Mouse (Mus musculus) hindbrain, postnatal 0 days (tissue): ENCODE measurements around the gene Rgs13. TPM values are rescaled to one million over a fixed set of nuclear protein-coding genes. Genes with fewer than 3 reads are reported as not detected.

Experiments
- ATAC-seq: fragments of 200-750 bp; cut with Nextera tagmentation; 2 replicates; pipeline ENCODE4 v1.8.0; 2017; ENCODE audit warnings: mild to moderate bottlenecking, moderate TSS enrichment, moderate library complexity
- DNase-seq: peaks from one replicate; pipeline ENCODE4 v3.0.0-alpha.2; 2015; ENCODE audit warnings: low spot score
- H3K27ac ChIP-seq: fragments of 300-500 bp; sonication (generic); 2 replicates; pipeline ENCODE4 v1.5.1; 2014; ENCODE audit warnings: mild to moderate bottlenecking
- H3K27me3 ChIP-seq: fragments of 300-500 bp; sonication (generic); 2 replicates; pipeline ENCODE4 v1.6.1; 2014; ENCODE audit warnings: low read length, mixed read lengths; ENCODE audit not compliant: insufficient read depth
- H3K36me3 ChIP-seq: fragments of 300-500 bp; sonication (generic); 2 replicates; pipeline ENCODE4 v1.6.1; 2014; ENCODE audit warnings: low read length, mixed read lengths; ENCODE audit not compliant: insufficient read depth
- H3K4me1 ChIP-seq: fragments of 300-500 bp; sonication (generic); 2 replicates; pipeline ENCODE4 v1.6.1; 2014; ENCODE audit warnings: antibody characterized with exemption, low read length, mixed read lengths; ENCODE audit not compliant: insufficient read depth
- H3K4me2 ChIP-seq: fragments of 300-500 bp; sonication (generic); 2 replicates; pipeline ENCODE4 v1.6.1; 2014; ENCODE audit warnings: low read depth, mild to moderate bottlenecking, low read length, moderate library complexity, mixed read lengths
- H3K4me3 ChIP-seq: fragments of 300-500 bp; sonication (generic); 2 replicates; pipeline ENCODE4 v1.5.1; 2014; ENCODE audit warnings: low read length
- H3K9ac ChIP-seq: fragments of 300-500 bp; sonication (generic); replicated peaks from 2 replicates; pipeline ENCODE4 v1.6.1; 2014; ENCODE audit warnings: mild to moderate bottlenecking, low read length, moderate library complexity, mixed read lengths
- H3K9me3 ChIP-seq: fragments of 300-500 bp; sonication (generic); 2 replicates; pipeline ENCODE4 v1.6.1; 2016; ENCODE audit warnings: low read length, mixed read lengths
- CTCF ChIP-seq: IDR thresholded peaks from 2 replicates; pipeline ENCODE4 v1.5.1; 2016; ENCODE audit warnings: antibody characterized with exemption, control low read depth, low read depth
- WGBS: fragments of 180-500 bp; shearing (Covaris S2); extraction: QIAGEN DNeasy Blood & Tissue Kit; methylation state at CpG from one replicate; pipeline ENCODE4 v1.1.7; 2014; 5-methylcytosine and 5-hydroxymethylcytosine counted together
- polyA plus RNA-seq: library from polyadenylated mRNA; unstranded; fragments of >200 nt; fragmentation: Nextera tagmentation; extraction: Ambion mirVana; gene quantifications from 2 replicates; pipeline ENCODE4 v1.2.1, GENCODE M21; 2015
- total RNA-seq: library from RNA; depleted of rRNA; stranded (reverse); fragments of >200 nt; gene quantifications from 2 replicates; pipeline ENCODE4 v1.2.3, GENCODE M21; 2014

Gene Rgs13
- total and polyA plus RNA-seq, 2 experiments from 2014 or later: 1.3 to 1.5 TPM

DNA sequence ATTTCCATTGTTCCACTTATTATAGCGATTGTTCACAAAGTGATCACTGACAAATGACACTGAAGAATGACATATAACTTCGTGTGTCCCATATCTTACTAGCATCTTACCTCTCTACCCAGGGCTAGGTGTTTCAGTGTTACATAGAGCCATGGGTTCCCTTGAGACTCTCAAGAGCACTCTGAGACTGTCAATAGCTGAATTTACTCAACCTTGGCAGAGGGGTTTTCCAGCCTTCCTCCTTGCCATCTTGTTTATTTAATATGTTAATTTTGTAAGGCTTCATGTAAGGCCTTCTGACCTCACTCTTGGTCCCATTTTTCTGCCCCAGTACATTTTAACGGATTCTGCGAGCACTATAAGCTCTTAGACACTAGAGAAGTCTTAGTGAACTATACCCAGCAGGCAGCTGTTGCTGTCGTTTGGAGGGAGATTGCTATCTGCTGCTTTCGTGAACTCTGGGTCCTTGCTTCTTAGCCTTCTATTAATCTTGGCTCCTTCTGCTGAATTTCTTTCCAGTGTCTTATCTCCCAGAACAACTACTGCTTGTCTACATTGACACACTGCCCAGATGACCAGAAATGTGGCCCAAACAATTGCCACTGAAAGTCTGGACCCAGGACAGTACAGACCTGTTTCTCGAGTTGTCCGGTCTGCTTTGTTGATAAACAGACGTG lies 1.2 kb upstream of the Rgs13 start:
- Histone ChIP-seq H3K27ac (no peak overlapping the region), H3K36me3 (no peaks in the 10 kb centered on the region), H3K4me3 (no peak overlapping the region), H3K4me1 (no peaks in the 10 kb centered on the region), H3K4me2 (no peak overlapping the region), H3K27me3 (no peaks in the 10 kb centered on the region), H3K9ac (no peak overlapping the region), H3K9me3 (no peaks in the 10 kb centered on the region)
- 65% methylated on average over 9 of the region's 9 CpGs for WGBS
- no peak for TF ChIP-seq CTCF
- DNase-seq (no peak), ATAC-seq (no peak)

DNA sequence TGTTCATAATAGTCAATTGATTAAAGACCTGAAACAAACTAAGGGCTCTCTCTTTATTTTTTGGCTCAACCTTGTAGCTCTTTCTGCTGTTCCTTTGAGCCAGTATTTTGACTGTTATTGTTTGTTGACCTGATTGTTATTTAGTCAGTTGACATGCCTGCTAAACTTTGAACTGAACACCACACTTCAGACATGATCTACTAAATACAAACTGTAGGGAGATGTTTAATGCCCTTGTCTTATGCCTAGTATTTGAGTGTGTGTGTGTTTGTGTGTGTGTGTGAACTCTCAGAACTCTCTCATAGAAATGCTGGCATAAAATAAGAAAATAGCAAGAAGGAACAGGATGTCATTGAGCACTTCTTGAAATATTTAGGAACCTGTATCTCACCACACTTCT lies 448 bp upstream of the Rgs13 start:
- ATAC-seq (no peak), DNase-seq (no peak)

DNA sequence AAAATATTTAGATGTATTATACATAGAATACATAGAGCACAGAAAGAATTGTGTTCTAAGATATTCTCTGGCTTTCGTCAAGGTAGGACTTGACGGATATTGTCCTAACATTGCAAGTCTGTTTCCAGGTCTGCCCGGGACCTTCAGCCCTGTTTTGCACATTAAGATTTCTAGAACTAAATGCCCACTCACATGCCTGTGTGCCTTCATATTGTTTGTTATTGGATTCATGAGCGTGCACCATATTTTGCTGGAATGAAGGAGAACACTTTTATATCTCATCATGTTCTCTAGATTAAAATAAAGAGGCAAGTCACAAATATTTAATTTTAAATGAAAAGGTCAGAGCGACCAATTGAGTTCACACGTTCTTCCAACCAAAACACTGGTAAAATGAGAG lies 2.4 kb downstream of the Rgs13 start:
- 95% methylated on average over 6 of the region's 6 CpGs for WGBS
- H3K36me3 ChIP-seq: no peaks in the 10 kb centered on the region
- no peak overlapping the region for H3K4me3 ChIP-seq
- H3K4me1 ChIP-seq: no peaks in the 10 kb centered on the region
- H3K9ac ChIP-seq: no peak overlapping the region
- H3K4me2 ChIP-seq: no peak overlapping the region
- H3K9me3 ChIP-seq: no peaks in the 10 kb centered on the region
- no peak for TF ChIP-seq CTCF
- no peaks in the 10 kb centered on the region for H3K27me3 ChIP-seq
- no peak for ATAC-seq
- H3K27ac ChIP-seq: no peak overlapping the region
- DNase-seq: no peak

More for the DNA sequence above, 448 bp upstream of the Rgs13 start:
- TF ChIP-seq CTCF: no peak
- Histone ChIP-seq H3K4me1 (no peaks in the 10 kb centered on the region), H3K27me3 (no peaks in the 10 kb centered on the region), H3K4me3 (no peak overlapping the region), H3K9ac (no peak overlapping the region), H3K4me2 (no peak overlapping the region), H3K27ac (no peak overlapping the region), H3K36me3 (no peaks in the 10 kb centered on the region), H3K9me3 (no peaks in the 10 kb centered on the region)

DNA sequence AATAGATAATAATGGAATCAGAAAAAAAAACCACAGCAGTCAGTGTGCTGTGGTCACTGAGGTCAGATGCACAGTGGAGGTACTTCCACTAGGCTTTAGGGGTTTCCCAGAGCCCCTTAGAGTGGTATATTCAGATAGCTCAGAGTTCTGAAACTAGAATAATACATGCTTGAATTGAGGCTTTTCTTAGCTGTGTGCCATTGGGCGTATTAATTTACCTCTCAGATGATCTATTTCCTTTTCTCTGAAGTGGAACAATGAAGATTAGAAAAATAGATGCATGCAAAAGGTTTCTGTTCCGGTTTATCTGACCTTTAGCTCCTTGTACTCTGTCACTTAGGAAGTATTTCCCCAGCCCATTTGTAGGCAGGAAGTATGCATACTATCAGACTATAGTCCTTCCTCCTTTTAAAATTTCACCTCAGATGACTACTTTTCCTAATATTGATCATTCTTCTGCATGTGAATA lies 3.6 kb downstream of the Rgs13 start:
- Histone ChIP-seq H3K9ac (no peak overlapping the region), H3K27me3 (no peaks in the 10 kb centered on the region), H3K9me3 (no peaks in the 10 kb centered on the region), H3K27ac (no peak overlapping the region), H3K4me1 (no peaks in the 10 kb centered on the region), H3K4me2 (no peak overlapping the region), H3K4me3 (no peak overlapping the region), H3K36me3 (no peaks in the 10 kb centered on the region)
- ATAC-seq (no peak), DNase-seq (no peak)
- 72% methylated on average over 2 of the region's 2 CpGs for WGBS
- TF ChIP-seq CTCF: no peak

- H3K27ac ChIP-seq: no peak overlapping the region
- no peak for ATAC-seq
- DNase-seq: no peak
- H3K9me3 ChIP-seq: no peaks in the 10 kb centered on the region
- TF ChIP-seq CTCF: no peak
- no peak overlapping the region for H3K9ac ChIP-seq
- H3K27me3 ChIP-seq: no peaks in the 10 kb centered on the region
- no peak overlapping the region for H3K4me2 ChIP-seq
- no peak overlapping the region for H3K4me3 ChIP-seq
- no peaks in the 10 kb centered on the region for H3K4me1 ChIP-seq
- WGBS: 78% methylated on average over 4 of the region's 4 CpGs
- no peaks in the 10 kb centered on the region for H3K36me3 ChIP-seq
Observed at GRCm38 (mm10) chr1:144168921-144169320, 8.3 kb downstream of the Rgs13 start.

GRCm38 (mm10) chr1:144167761-144168160 lies 9.4 kb downstream of the Rgs13 start:
- H3K36me3 ChIP-seq: no peaks in the 10 kb centered on the region
- H3K4me3 ChIP-seq: no peak overlapping the region
- H3K4me2 ChIP-seq: no peak overlapping the region
- H3K27ac ChIP-seq: no peak overlapping the region
- no peak for ATAC-seq
- no peak for TF ChIP-seq CTCF
- no peaks in the 10 kb centered on the region for H3K27me3 ChIP-seq
- DNase-seq: no peak
- no peak overlapping the region for H3K9ac ChIP-seq
- no peaks in the 10 kb centered on the region for H3K9me3 ChIP-seq
- WGBS: 89% methylated on average over 1 of the region's 1 CpGs
- H3K4me1 ChIP-seq: no peaks in the 10 kb centered on the region

GRCm38 (mm10) chr1:144166897-144167296 lies 10.3 kb downstream of the Rgs13 start:
- H3K9ac ChIP-seq: no peak overlapping the region
- no peak overlapping the region for H3K4me2 ChIP-seq
- DNase-seq: no peak
- H3K9me3 ChIP-seq: no peaks in the 10 kb centered on the region
- ATAC-seq: no peak
- H3K36me3 ChIP-seq: no peaks in the 10 kb centered on the region
- no peaks in the 10 kb centered on the region for H3K4me1 ChIP-seq
- WGBS: 83% methylated on average over 5 of the region's 5 CpGs
- no peak for TF ChIP-seq CTCF
- no peak overlapping the region for H3K27ac ChIP-seq
- H3K27me3 ChIP-seq: no peaks in the 10 kb centered on the region
- no peak overlapping the region for H3K4me3 ChIP-seq
